Mouse (Mus musculus) adrenal gland, postnatal 36 days (tissue): Measurements from ENCODE around the gene Ssna1. TPM values are rescaled to one million over a fixed set of nuclear protein-coding genes. Genes with fewer than 3 reads are reported as not detected.

Source experiments
- DNase-seq, 2 experiments: peaks; one replicate each; pipeline ENCODE4 v3.0.0; 2021; ENCODE audit warnings: mixed read lengths in 1 of 2
- total RNA-seq, 2 experiments: library from RNA; stranded (reverse); gene quantifications; 2 replicates each; pipeline ENCODE4 v1.2.3; 2021

Ssna1 gene
- total RNA-seq, 2 experiments from 2014 or later, result 43.8 to 45.1 TPM

GRCm38 (mm10) chr2:25231038-25231437 lies 41.2 kb downstream of the Ssna1 start:
- no peak for DNase-seq

DNA sequence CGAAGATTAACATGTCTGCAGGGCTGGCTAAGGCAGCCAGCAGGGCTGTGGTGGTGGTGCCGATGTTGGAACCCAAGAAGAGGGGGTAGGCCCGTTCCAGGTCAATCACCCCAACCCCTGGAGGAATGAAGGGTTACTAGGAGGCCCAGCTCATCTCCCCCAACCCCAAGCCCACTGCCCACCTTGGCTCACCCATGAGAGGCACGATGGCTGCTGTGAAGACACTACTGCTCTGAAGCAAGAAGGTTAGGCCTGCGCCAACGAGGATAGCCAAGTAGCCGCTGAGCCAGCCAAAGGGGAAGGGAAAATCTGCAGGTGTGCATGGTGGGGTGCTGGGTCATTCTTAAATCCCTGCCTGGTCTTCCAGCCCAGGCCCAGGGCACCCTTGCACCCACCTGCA lies 41.7 kb downstream of the Ssna1 start:
- DNase-seq, result no peak

DNA sequence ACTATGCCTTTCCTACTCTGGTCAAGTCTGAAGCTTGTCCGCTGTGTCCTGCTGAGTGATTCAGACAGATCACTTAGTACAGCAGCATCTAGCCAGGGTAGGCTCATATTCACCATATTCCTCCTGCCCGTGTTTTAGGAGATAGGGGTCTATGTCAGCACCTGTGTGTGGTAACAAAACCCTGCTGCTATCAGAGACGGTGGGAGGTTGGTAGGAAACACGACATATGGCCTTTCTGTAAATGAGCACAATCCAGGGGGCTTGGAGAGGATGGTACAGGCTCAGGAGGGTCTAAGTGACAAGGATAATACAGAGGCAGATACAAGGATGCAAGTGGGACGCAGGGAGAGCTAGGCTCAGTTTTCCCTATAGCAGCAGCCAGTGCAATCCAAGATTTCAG lies 42.7 kb downstream of the Ssna1 start:
- DNase-seq, result no peak

GRCm38 (mm10) chr2:25228995-25229530 lies 43.2 kb downstream of the Ssna1 start:
- DNase-seq, result no peak

DNA sequence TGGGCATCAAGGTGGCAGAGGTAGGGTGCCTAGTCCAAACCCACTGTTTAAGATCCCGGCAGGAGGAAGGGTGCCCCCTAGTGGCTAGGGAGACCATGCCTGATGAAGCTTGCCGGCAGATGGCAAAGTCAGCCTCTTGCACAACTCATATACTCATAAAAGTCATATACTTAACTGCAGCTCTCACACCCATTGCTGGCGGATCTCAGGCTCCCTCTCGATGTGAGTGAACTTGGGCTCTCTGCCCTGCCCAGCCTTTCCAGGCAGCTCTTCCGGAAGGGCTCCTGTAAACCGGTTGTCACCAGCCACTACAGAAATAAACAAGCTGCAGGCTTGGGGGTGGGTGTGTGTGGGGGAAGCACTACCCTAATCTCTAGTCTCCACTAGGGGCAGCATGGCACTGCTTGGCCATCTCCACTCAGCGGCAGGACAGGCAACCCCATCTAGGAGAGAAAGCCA lies 43.8 kb downstream of the Ssna1 start:
- peak; percentile 86 to 93 for DNase-seq

- no peak for DNase-seq
Observed at GRCm38 (mm10) chr2:25227406-25227805, 44.8 kb downstream of the Ssna1 start.

- peak in 1 of 2 experiments; percentile 25 for DNase-seq
Observed at GRCm38 (mm10) chr2:25226864-25227263, 45.4 kb downstream of the Ssna1 start.

GRCm38 (mm10) chr2:25225811-25226379 lies 46.3 kb downstream of the Ssna1 start:
- DNase-seq, result no peak

- peak; percentile 96 to 98 for DNase-seq
Observed at GRCm38 (mm10) chr2:25224766-25225752, 47.2 kb downstream of the Ssna1 start.

- no peak for DNase-seq
Observed at GRCm38 (mm10) chr2:25224492-25224765, 47.8 kb downstream of the Ssna1 start, which contains the start of gene Tubb4b. Gene Tubb4b (minus strand): TSS chr2:25224702.

- DNase-seq, result peak; percentile 94 to 95
Observed at GRCm38 (mm10) chr2:25223681-25224491, 48.4 kb downstream of the Ssna1 start.

- no peak for DNase-seq
Observed at GRCm38 (mm10) chr2:25221331-25221772, 50.9 kb downstream of the Ssna1 start.

Other genes starting within 250 kb of the Ssna1 start
- 10 to 100 TPM; 32.8 to 56.4 TPM for gene Nsmf, start 218.1 kb downstream of the Ssna1 start, total RNA-seq
- gene Entpd8, start 192.1 kb downstream of the Ssna1 start, total RNA-seq, result not detected
- not detected for gene Noxa1, start 177.3 kb downstream of the Ssna1 start, total RNA-seq
- gene Nrarp, start 91.7 kb downstream of the Ssna1 start, total RNA-seq, result 1 to 10 TPM; 2.1 to 2.3 TPM
- 10 to 100 TPM; 14.0 to 24.8 TPM for gene Tor4a, start 75.6 kb downstream of the Ssna1 start, total RNA-seq
- gene Nelfb, start 60.9 kb downstream of the Ssna1 start, total RNA-seq, result 10 to 100 TPM; 54.8 to 57.2 TPM
- gene Stpg3, start 57.8 kb downstream of the Ssna1 start, total RNA-seq, result not detected
- gene Fam166a, start 53.7 kb downstream of the Ssna1 start, total RNA-seq, result not detected
- 100 to 1,000 TPM; 291 to 296 TPM for gene Tubb4b, start 47.7 kb downstream of the Ssna1 start, total RNA-seq
- not detected for gene Slc34a3, start 38.1 kb downstream of the Ssna1 start, total RNA-seq
- gene Rnf224, start 35.7 kb downstream of the Ssna1 start, total RNA-seq, result not detected
- 1 to 10 TPM; 5.8 TPM for gene Rnf208, start 30.2 kb downstream of the Ssna1 start, total RNA-seq
- gene Cysrt1, start 30.0 kb downstream of the Ssna1 start, total RNA-seq, result not detected
- 1 to 10 TPM; 4.1 to 4.8 TPM for gene AL732309.1, start 25.6 kb downstream of the Ssna1 start, total RNA-seq
- gene Tmem203, start 17.0 kb downstream of the Ssna1 start, total RNA-seq, result 10 to 100 TPM; 22.6 to 38.8 TPM
- 1 to 10 TPM; 8.7 to 9.2 TPM for gene Tprn, start 9.8 kb downstream of the Ssna1 start, total RNA-seq
- gene Anapc2, start within 50 bp of the Ssna1 start, total RNA-seq, result 10 to 100 TPM; 76.5 to 81.3 TPM
- gene Tmem210, start 15.7 kb upstream of the Ssna1 start, total RNA-seq, result not detected
- gene Lrrc26, start 17.5 kb upstream of the Ssna1 start, total RNA-seq, result not detected
- 1 to 10 TPM; 6.3 to 7.6 TPM for gene Grin1, start 46.7 kb upstream of the Ssna1 start, total RNA-seq
- 10 to 100 TPM; 53.1 to 59.2 TPM for gene Man1b1, start 59.9 kb upstream of the Ssna1 start, total RNA-seq
- gene Dpp7, start 83.9 kb upstream of the Ssna1 start, total RNA-seq, result 10 to 100 TPM; 29.9 to 31.8 TPM
- gene Uap1l1, start 93.2 kb upstream of the Ssna1 start, total RNA-seq, result 10 to 100 TPM; 20.0 to 23.1 TPM
- gene Sapcd2, start 99.9 kb upstream of the Ssna1 start, total RNA-seq, result under 1 TPM; 0.43 to 0.95 TPM
- gene Entpd2, start 123.4 kb upstream of the Ssna1 start, total RNA-seq, result 1 to 10 TPM; 5.0 to 7.8 TPM
- 100 to 1,000 TPM; 117 to 140 TPM for gene Npdc1, start 126.9 kb upstream of the Ssna1 start, total RNA-seq
- gene Fut7, start 150.8 kb upstream of the Ssna1 start, total RNA-seq, result not detected
- gene Abca2, start 156.3 kb upstream of the Ssna1 start, total RNA-seq, result 10 to 100 TPM; 29.7 to 36.4 TPM
- not detected for gene Clic3, start 184.4 kb upstream of the Ssna1 start, total RNA-seq
- 10 to 100 TPM; 32.3 to 34.2 TPM for gene Paxx, start 188.7 kb upstream of the Ssna1 start, total RNA-seq
- gene Ptgds, start 197.6 kb upstream of the Ssna1 start, total RNA-seq, result 1 to 10 TPM; 1.1 to 2.0 TPM
- gene Lcn12, start 221.5 kb upstream of the Ssna1 start, total RNA-seq, result not detected
- 10 to 100 TPM; 87.0 to 89.8 TPM for gene Fbxw5, start 228.3 kb upstream of the Ssna1 start, total RNA-seq
- 1 to 10 TPM; 1.7 TPM for gene C8g, start 229.3 kb upstream of the Ssna1 start, total RNA-seq